31 mouse cellular contexts compared by ENCODE assay signal in the genomic region with DNA sequence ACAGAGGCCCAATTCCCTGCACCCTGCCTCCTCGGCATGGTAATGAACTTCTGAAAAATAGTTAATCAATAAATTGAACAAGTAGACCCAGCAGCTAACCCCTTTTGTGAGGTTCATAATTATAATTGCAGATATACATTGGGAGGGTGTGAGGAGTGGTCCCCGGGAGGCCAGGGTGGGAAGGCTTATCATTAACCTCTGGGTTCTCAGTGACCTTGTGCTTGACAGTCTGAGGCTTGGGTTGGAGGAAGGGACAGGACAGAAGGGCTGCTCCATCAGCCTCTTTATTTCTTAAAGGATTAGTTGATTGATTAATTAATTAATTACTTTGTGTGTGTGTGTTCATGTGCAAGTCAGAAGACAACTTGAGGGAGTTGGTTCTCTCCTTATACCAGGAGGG. TPM values are rescaled to one million over a fixed set of nuclear protein-coding genes. Genes with fewer than 3 reads are reported as not detected.
DNase-seq lines count a peak whose midpoint lies in the region; ATAC-seq and TF ChIP-seq lines count a peak whose summit lies in the region.
"Had no signal": no experiment of that assay in that cellular context is flagged by ENCODE, and none has a peak within 500 bp of the region (broad histone marks: within the 10 kb centered on the region; RNA-seq: fewer than 3 reads in every experiment).

No protein-coding gene starts in this region.

- H3K27ac ChIP-seq in hindbrain, embryonic 13.5 days, result peak overlapping the region; percentile 76; the same call in 1 of the 2 replicates
- no peak overlapping the region for H3K27ac ChIP-seq in hindbrain, postnatal 0 days
- peak overlapping the region; percentile 63 for H3K27ac ChIP-seq in midbrain, embryonic 12.5 days (replicated peaks)
- H3K27ac ChIP-seq in midbrain, embryonic 10.5 days (replicated peaks), result no peak overlapping the region
- peak overlapping the region; percentile 57; the same call in 1 of the 2 replicates for H3K27ac ChIP-seq in midbrain, embryonic 13.5 days
- peak overlapping the region; percentile 42; the same call in 1 of the 2 replicates for H3K27ac ChIP-seq in midbrain, embryonic 15.5 days
- H3K27ac ChIP-seq in kidney, embryonic 16.5 days (ENCODE audit: low read length), result no peak overlapping the region
- H3K27ac ChIP-seq: embryonic facial prominence, embryonic 13.5 days; forebrain, embryonic 12.5 days; forebrain, embryonic 15.5 days; heart, embryonic 15.5 days; hindbrain, embryonic 15.5 days had no signal

- H3K4me1 ChIP-seq in hindbrain, embryonic 13.5 days (replicated peaks), result peaks cover 55% of the 10 kb centered on the region
- H3K4me1 ChIP-seq in hindbrain, postnatal 0 days (ENCODE audit: insufficient read depth, low read length), result peaks cover 4% of the 10 kb centered on the region; the same call in 1 of the 2 replicates
- peaks cover 50% of the 10 kb centered on the region for H3K4me1 ChIP-seq in midbrain, embryonic 12.5 days
- H3K4me1 ChIP-seq in midbrain, embryonic 10.5 days, result peaks cover 57% of the 10 kb centered on the region
- H3K4me1 ChIP-seq in midbrain, embryonic 13.5 days (replicated peaks), result peaks cover 58% of the 10 kb centered on the region
- H3K4me1 ChIP-seq in midbrain, embryonic 15.5 days, result peaks cover 37% of the 10 kb centered on the region
- H3K4me1 ChIP-seq in kidney, embryonic 16.5 days (ENCODE audit: insufficient read depth, low read length), result peaks cover 15% of the 10 kb centered on the region
- H3K4me1 ChIP-seq: heart, embryonic 15.5 days had no signal

- DNase-seq in hindbrain, postnatal 0 days (ENCODE audit: low spot score), result no peak
- no peak for DNase-seq in midbrain, embryonic 10.5 days (ENCODE audit: low spot score)
- DNase-seq: adrenal gland, postnatal 25 days; cerebellum, adult 11-12 months; cerebellum, adult 8-10 months; cerebellum, postnatal 10 days; cerebellum, postnatal 36 days; embryo, embryonic 11 days; gastrocnemius, postnatal 25 days; heart, adult 18-20 months; heart, postnatal 10 days; heart, postnatal 36 days had no signal

- H3K4me3 ChIP-seq in hindbrain, embryonic 13.5 days, result no peak overlapping the region
- H3K4me3 ChIP-seq in hindbrain, postnatal 0 days (ENCODE audit: low read length), result no peak overlapping the region
- H3K4me3 ChIP-seq in midbrain, embryonic 12.5 days, result no peak overlapping the region
- no peak overlapping the region for H3K4me3 ChIP-seq in midbrain, embryonic 10.5 days
- H3K4me3 ChIP-seq in midbrain, embryonic 13.5 days (replicated peaks), result no peak overlapping the region
- H3K4me3 ChIP-seq in midbrain, embryonic 15.5 days, result no peak overlapping the region
- no peak overlapping the region for H3K4me3 ChIP-seq in kidney, embryonic 16.5 days (ENCODE audit: low read length)
- H3K4me3 ChIP-seq: embryonic facial prominence, embryonic 10.5 days; embryonic facial prominence, embryonic 13.5 days; erythroblast, embryonic 14.5 days; forebrain, embryonic 12.5 days; forebrain, embryonic 15.5 days; heart, embryonic 12.5 days; heart, embryonic 15.5 days; hindbrain, embryonic 15.5 days had no signal

- no peaks in the 10 kb centered on the region for H3K36me3 ChIP-seq in hindbrain, embryonic 13.5 days
- H3K36me3 ChIP-seq in hindbrain, postnatal 0 days (ENCODE audit: insufficient read depth, low read length), result no peaks in the 10 kb centered on the region
- no peaks in the 10 kb centered on the region for H3K36me3 ChIP-seq in midbrain, embryonic 12.5 days
- H3K36me3 ChIP-seq in midbrain, embryonic 10.5 days, result no peaks in the 10 kb centered on the region
- H3K36me3 ChIP-seq in midbrain, embryonic 13.5 days, result no peaks in the 10 kb centered on the region
- no peaks in the 10 kb centered on the region for H3K36me3 ChIP-seq in midbrain, embryonic 15.5 days (replicated peaks)
- H3K36me3 ChIP-seq in kidney, embryonic 16.5 days (ENCODE audit: insufficient read depth, low read length), result no peaks in the 10 kb centered on the region
- H3K36me3 ChIP-seq: embryonic facial prominence, embryonic 10.5 days; embryonic facial prominence, embryonic 13.5 days; forebrain, embryonic 12.5 days; forebrain, embryonic 15.5 days; heart, embryonic 12.5 days; heart, embryonic 15.5 days; hindbrain, embryonic 15.5 days had no signal

- no peak for TF ChIP-seq CTCF in hindbrain, postnatal 0 days (IDR thresholded peaks at IDR 0.05; ENCODE audit: low read depth)

- no peak for ATAC-seq in hindbrain, embryonic 13.5 days (ENCODE audit: low FRiP score)
- no peak for ATAC-seq in hindbrain, postnatal 0 days
- no peak for ATAC-seq in midbrain, embryonic 12.5 days (ENCODE audit: low FRiP score, low read depth)
- no peak for ATAC-seq in midbrain, embryonic 13.5 days
- ATAC-seq in midbrain, embryonic 15.5 days (replicated peaks), result no peak
- no peak for ATAC-seq in kidney, embryonic 16.5 days (ENCODE audit: low FRiP score, low TSS enrichment)
- ATAC-seq: CD4-positive, CD25-positive, alpha-beta regulatory T cell, adult 4 months; forebrain, embryonic 15.5 days had no signal

- no peaks in the 10 kb centered on the region for H3K9me3 ChIP-seq in hindbrain, embryonic 13.5 days
- no peaks in the 10 kb centered on the region for H3K9me3 ChIP-seq in hindbrain, postnatal 0 days (ENCODE audit: low read length)
- H3K9me3 ChIP-seq in midbrain, embryonic 12.5 days, result no peaks in the 10 kb centered on the region
- H3K9me3 ChIP-seq in midbrain, embryonic 10.5 days (replicated peaks), result no peaks in the 10 kb centered on the region
- H3K9me3 ChIP-seq in midbrain, embryonic 13.5 days, result no peaks in the 10 kb centered on the region
- no peaks in the 10 kb centered on the region for H3K9me3 ChIP-seq in midbrain, embryonic 15.5 days
- H3K9me3 ChIP-seq in kidney, embryonic 16.5 days (ENCODE audit: low read length), result no peaks in the 10 kb centered on the region
- H3K9me3 ChIP-seq: embryonic facial prominence, embryonic 10.5 days; embryonic facial prominence, embryonic 13.5 days; forebrain, embryonic 12.5 days; forebrain, embryonic 15.5 days; heart, embryonic 12.5 days; heart, embryonic 15.5 days; hindbrain, embryonic 15.5 days had no signal

- 0 out of 2 replicates have a peak, but pooled peaks cover 4% of the 10 kb centered on the region for H3K27me3 ChIP-seq in hindbrain, embryonic 13.5 days
- H3K27me3 ChIP-seq in hindbrain, postnatal 0 days (ENCODE audit: insufficient read depth, low read length), result no peaks in the 10 kb centered on the region
- H3K27me3 ChIP-seq in midbrain, embryonic 12.5 days, result peaks cover 36% of the 10 kb centered on the region
- H3K27me3 ChIP-seq in midbrain, embryonic 10.5 days (ENCODE audit: low read depth, poor library complexity, severe bottlenecking), result peaks cover 60% of the 10 kb centered on the region
- peaks cover 14% of the 10 kb centered on the region; the same call in 1 of the 2 replicates for H3K27me3 ChIP-seq in midbrain, embryonic 13.5 days
- H3K27me3 ChIP-seq in midbrain, embryonic 15.5 days (replicated peaks), result no peaks in the 10 kb centered on the region
- H3K27me3 ChIP-seq in kidney, embryonic 16.5 days (ENCODE audit: insufficient read depth, low read length), result peaks cover 8% of the 10 kb centered on the region
- H3K27me3 ChIP-seq: forebrain, embryonic 15.5 days; hindbrain, embryonic 15.5 days had no signal

- no peak overlapping the region for H3K4me2 ChIP-seq in hindbrain, embryonic 13.5 days
- no peak overlapping the region for H3K4me2 ChIP-seq in hindbrain, postnatal 0 days (ENCODE audit: low read depth, low read length)
- H3K4me2 ChIP-seq in midbrain, embryonic 12.5 days (replicated peaks), result no peak overlapping the region
- H3K4me2 ChIP-seq in midbrain, embryonic 13.5 days (replicated peaks), result no peak overlapping the region
- H3K4me2 ChIP-seq in midbrain, embryonic 15.5 days, result no peak overlapping the region
- no peak overlapping the region for H3K4me2 ChIP-seq in kidney, embryonic 16.5 days (replicated peaks; ENCODE audit: low read depth, low read length)
- H3K4me2 ChIP-seq: embryonic facial prominence, embryonic 13.5 days; forebrain, embryonic 12.5 days; forebrain, embryonic 15.5 days; heart, embryonic 12.5 days; heart, embryonic 15.5 days; hindbrain, embryonic 15.5 days had no signal

- no peak overlapping the region for H3K9ac ChIP-seq in hindbrain, embryonic 13.5 days
- no peak overlapping the region for H3K9ac ChIP-seq in hindbrain, postnatal 0 days (replicated peaks; ENCODE audit: low read length)
- no peak overlapping the region for H3K9ac ChIP-seq in midbrain, embryonic 12.5 days (replicated peaks)
- H3K9ac ChIP-seq in midbrain, embryonic 13.5 days (replicated peaks), result no peak overlapping the region
- H3K9ac ChIP-seq in midbrain, embryonic 15.5 days, result no peak overlapping the region
- H3K9ac ChIP-seq in kidney, embryonic 16.5 days (replicated peaks; ENCODE audit: low read length), result no peak overlapping the region
- H3K9ac ChIP-seq: embryonic facial prominence, embryonic 13.5 days; forebrain, embryonic 12.5 days; forebrain, embryonic 15.5 days; heart, embryonic 12.5 days; heart, embryonic 15.5 days; hindbrain, embryonic 15.5 days had no signal

- 41% methylated on average over 2 of the region's 2 CpGs for whole genome bisulfite sequencing in hindbrain, embryonic 13.5 days
- WGBS in hindbrain, postnatal 0 days, result 54% methylated on average over 2 of the region's 2 CpGs
- WGBS in midbrain, embryonic 12.5 days, result 61% methylated on average over 2 of the region's 2 CpGs
- WGBS in midbrain, embryonic 10.5 days, result 75% methylated on average over 2 of the region's 2 CpGs
- WGBS in midbrain, embryonic 13.5 days, result 59% methylated on average over 2 of the region's 2 CpGs
- WGBS in midbrain, embryonic 15.5 days, result 47% methylated on average over 2 of the region's 2 CpGs
- WGBS in kidney, embryonic 16.5 days, result 74% methylated on average over 2 of the region's 2 CpGs

RNA-seq across cellular contexts. Expression of gene Gm11733, which starts 40.1 kb away (rescaled TPM):
- polyA plus RNA-seq in hindbrain, embryonic 13.5 days (2015; fragmentation: Nextera tagmentation; extraction: Ambion mirVana), result not detected in 2 replicates
- total RNA-seq in hindbrain, postnatal 0 days (2014; rRNA removed), result 0.10 TPM in 1 of 2 replicates, not detected in the other
- polyA plus RNA-seq in hindbrain, postnatal 0 days (2015; fragmentation: Nextera tagmentation; extraction: Ambion mirVana), result 0.13 TPM in 1 of 2 replicates, not detected in the other
- not detected in 2 replicates for polyA plus RNA-seq in midbrain, embryonic 12.5 days (2016; fragmentation: Nextera tagmentation; extraction: Ambion mirVana)
- polyA plus RNA-seq in midbrain, embryonic 10.5 days (2016; fragmentation: Nextera tagmentation; extraction: Ambion mirVana), result 0.06 TPM in 1 of 2 replicates, not detected in the other
- not detected in 2 replicates for polyA plus RNA-seq in midbrain, embryonic 13.5 days (2015; fragmentation: Nextera tagmentation; extraction: Ambion mirVana)
- not detected in 2 replicates for polyA plus RNA-seq in midbrain, embryonic 15.5 days (2015; fragmentation: Nextera tagmentation; extraction: Ambion mirVana)
- polyA plus RNA-seq in kidney, embryonic 16.5 days (2015; fragmentation: Nextera tagmentation; extraction: Ambion mirVana), result not detected in 2 replicates
- total RNA-seq: adrenal gland, adult 2 months; adrenal gland, postnatal 25 days; gastrocnemius, adult 8-10 months; gastrocnemius, postnatal 25 days; heart, adult 18-20 months; heart, postnatal 10 days; heart, postnatal 36 days; MEL had no signal
- polyA plus RNA-seq: adrenal gland, adult 2 months; C2C12; CD4-positive, CD25-positive, alpha-beta regulatory T cell, adult 4 months; embryonic facial prominence, embryonic 13.5 days; erythroblast, embryonic 14.5 days; forebrain, embryonic 15.5 days; gonadal fat pad, adult 2 months; heart, embryonic 12.5 days; heart, embryonic 15.5 days; hindbrain, embryonic 15.5 days had no signal

Comparison
In these comparisons a context has a peak if more than half of its experiments do, and no peak if none do; other contexts are left out.
1. H3K27ac ChIP-seq: peak in hindbrain, embryonic 13.5 days (single experiment), midbrain, embryonic 12.5 days (single experiment), midbrain, embryonic 13.5 days (single experiment) and midbrain, embryonic 15.5 days (single experiment); none in hindbrain, postnatal 0 days (single experiment), midbrain, embryonic 10.5 days (single experiment) and kidney, embryonic 16.5 days (single experiment).